Mouse (Mus musculus) ES-CJ7 (cell line): Measurements from ENCODE around the gene Unc119b.
"Not testable (repeated sequence)": the region's sequence is repeated elsewhere in the genome, so short reads cannot be mapped to it uniquely, and the experiment has no call there.

ENCODE experiments used
- DNase-seq: peaks from one replicate; pipeline ENCODE4 v3.0.0; 2011; ENCODE audit warnings: low read depth, low spot score

Unc119b gene

DNA sequence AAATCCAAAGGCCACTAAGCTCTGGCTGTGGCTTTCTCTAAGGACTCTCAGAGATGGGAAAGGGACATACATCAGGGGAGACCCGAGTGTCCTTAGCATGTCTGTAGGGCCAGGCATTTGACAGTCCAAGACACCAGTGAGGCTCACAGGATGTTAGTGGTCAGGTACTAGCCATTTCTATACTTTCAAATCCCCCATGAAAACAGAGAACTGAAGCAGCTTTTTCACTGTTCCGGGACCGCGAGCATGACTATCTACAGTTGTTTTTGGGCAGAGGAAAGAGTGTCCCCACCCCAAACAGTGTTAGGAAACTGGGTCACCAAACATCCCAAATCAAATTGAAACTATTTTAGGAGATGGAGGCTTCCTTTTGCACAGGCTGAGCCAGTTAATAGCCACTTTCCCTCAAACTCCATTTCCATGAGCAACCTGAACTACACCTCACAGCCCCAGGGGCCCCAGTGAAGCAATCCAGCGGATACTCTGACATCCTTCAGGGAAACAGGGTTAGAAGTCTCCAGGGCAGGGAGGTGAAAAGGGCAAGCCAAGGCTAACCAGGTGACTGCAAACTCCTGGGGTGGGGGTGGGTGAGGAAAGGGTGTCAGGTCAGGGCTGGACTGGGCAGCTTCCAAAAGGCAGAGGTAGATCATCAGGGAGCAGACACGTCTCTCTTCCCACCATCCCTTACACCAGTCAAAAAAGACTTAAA lies 1.3 kb downstream of the Unc119b start:
- no peak for DNase-seq

DNA sequence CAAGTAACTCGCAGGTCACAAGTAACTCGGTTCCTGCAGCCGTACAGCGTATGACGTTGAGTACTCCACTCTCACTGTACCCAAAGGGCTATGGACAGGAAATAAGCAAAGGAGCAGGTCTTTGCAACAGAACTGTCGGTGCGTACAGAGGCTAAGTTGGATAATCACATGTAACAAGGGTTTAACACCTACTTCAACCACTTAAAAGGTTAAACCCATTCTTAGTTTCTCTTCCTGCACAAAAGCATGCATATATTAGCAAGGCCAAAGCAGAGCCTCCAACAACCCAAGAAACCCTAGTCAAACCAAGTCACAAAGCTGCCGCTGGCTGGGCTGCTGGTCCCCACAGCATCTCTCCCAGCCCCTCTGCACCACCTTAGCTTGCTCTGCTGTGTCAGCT lies 2.3 kb downstream of the Unc119b start:
- DNase-seq = no peak

DNA sequence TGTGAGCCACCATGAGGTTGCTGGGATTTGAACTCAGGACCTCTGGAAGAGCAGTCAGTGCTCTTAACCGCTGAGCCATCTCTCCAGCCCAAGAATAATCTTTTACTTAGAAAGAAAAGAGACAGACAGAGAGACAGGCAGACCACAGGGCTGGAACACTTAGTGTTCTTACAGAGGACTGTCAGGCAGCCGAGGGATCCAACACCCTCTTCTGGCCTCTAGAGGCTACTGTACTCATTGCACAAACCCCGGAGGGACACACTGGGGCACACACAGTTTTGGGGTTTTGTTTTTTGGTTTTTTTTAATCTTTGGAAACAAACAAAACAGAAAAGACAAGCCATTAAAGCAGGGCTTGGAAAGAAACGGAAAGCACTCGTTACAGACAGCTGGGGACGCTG lies 5.4 kb downstream of the Unc119b start:
- DNase-seq = no peak

DNA sequence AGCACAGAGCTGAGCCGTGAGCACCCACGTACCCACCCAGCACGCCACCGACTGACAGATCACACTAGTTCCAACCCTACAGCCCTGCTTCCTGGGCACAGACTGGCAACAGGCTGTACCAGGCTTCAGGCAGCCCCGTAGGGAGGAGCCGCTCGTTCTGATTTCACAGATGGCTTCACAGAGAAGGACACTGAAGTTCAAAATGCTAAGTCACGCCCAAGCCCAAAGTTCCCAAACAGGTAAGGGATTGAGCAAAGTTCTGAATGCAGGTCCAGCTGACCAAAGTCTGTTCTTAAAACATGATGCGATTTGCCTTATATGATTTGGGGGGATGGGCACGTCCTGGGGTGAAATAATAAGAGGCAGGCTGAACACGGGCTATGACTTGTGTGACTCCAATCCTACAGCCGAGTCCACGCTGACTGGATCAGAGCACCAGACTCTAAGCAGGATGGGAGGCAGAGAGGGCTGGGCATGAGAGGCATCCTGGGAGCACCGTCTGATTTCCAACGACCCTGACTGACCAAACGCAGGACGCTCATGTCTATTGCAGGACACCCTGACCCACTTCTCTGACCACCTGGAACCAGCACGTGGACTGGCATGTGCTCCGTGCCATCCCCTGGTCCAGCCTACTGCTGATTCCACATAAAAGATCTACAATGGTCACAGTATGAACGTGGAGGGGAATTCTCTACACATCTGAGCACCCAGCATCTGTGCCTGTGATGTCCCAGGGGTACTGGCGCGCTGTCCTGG lies 7.2 kb downstream of the Unc119b start:
- no peak for DNase-seq

DNA sequence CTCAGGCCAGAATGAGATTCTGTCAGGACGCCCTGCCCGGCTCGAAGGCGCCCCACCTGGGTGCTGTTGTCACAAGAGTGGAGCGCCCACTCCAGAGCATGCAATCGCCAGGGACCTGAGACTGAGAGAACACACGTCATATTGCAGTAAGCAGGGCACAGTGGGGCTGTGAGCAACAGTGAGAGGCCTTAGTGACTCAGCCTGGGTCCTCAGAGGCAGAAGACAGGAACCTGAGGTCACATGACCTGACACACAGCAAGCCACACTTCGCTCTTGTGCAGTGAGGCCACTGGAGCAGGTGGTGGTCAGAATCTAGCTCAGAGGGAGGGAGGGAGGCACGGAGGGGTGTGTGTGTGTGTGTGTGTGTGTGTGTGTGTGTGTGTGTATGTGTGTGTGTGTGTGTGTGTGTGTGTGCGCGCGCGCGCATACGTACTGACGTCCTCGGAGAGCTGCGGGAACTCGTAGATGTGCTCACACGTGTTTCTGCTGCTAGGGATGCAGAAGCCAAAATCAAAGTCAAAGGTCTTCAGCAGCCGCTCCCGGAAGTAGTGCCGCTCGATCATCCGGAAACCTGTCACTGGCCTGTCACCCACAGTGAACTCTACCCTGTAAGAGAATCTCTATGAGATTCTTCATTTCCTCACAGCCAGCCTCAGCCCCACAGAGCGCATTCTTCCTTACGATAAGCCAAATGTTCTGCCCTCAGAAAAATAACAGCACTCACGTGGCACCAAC lies 8.0 kb downstream of the Unc119b start:
- no peak for DNase-seq

DNA sequence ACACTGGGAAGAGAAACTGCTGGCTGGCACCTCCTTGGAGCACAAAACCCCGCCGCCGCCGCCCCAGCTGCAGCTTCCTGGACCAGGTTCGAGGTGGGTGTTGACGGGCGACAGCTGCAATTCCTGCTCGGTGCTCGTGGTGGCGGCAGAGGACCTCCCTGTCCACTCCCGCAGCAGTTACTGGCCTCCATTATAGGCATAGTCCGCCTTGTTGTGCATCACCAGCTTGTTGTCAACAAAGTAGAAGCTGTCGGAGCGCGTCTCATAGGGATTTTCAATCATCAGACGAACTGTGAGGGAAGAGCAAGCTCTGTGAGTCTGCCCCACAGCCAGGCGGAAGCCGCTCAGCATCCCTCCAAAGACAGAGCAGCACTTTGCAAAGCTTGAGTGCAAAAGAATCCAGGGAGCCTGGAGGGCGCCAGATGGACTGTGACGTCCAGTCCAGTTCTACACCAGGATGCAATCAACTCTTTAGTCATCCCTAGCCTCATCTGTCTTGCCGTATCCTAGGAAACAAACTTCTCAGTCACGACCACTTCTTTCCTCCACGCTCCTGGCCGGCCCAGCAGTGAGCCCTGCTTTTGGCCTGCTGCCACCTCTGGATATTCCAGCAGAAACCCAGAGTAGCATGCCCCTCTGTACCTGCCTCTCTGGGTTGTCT lies 9.4 kb downstream of the Unc119b start:
- DNase-seq = peak; percentile 72

DNA sequence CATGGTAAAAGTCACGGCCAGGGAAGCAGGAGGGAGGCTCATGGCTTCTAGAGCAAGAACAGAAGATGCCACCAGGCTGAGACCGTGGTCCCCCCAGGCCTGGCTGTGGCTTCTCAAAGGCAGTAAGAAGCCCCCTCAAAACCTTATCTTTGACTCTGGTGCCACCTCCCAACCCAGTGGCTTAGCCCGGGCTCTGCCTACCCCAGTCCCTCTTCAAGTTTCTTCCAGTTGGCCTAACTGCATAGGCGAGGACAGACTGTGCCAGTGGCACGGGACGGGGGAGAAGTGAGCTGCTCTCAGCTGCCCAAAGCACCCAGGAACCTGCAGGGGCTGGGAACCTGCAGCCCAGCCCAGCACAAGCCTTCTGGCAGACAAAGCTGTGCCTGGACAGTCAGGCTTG lies 10.1 kb downstream of the Unc119b start:
- no peak for DNase-seq

DNA sequence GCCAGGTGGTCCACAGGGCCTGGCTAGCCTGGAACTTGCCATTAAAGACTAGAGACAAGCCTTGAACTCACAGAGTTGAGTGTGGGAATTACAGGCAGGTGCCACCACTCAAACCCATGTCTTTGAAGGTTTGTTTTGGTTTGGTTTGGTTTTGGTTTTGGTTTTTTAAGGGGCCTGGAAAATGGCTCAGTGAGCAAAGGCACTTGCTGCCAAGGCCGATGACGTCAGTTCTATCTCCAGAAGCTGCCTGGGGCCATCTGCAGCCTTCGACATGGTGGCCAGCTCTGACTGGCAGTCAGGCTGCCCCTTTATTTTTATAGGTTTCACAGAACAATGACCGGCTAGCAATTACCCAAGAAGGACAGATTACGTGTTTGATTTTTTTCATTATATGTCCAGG lies 13.8 kb downstream of the Unc119b start:
- no peak for DNase-seq

DNA sequence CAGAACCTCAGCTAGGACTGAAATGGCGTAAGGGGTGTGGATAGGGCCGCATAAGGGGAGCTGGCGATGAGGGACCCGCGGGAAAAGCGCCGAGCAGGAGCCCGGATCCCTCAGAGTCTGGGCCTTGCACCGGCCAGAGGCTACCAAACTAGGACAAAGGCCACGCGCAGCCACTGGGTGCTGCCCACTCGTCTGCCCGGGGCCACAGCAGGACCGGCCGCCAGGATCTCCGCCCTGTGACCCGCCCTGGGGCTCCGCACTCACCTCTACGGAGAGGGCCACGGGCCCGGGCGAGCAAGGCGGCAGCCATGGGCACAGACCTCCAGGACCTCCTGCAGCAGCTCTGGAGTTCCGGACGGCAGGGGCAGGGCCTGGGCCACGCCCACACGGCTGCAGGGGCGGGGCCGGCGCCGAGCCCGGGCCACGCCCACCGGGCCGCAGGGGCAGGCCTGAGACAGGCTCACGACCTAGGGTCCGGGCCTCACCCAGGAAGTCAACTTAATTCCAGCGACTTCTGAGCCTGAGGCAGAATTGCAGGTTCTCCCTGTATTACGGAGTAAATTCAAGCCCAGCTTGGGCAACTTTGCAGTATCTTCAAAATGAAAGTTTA lies 15.7 kb downstream of the Unc119b start, which contains the start of gene Acads:
Gene Acads, minus strand, starts transcription at position 386 of the 610 bp plus-strand sequence.
- peak; percentile 82 for DNase-seq

DNA sequence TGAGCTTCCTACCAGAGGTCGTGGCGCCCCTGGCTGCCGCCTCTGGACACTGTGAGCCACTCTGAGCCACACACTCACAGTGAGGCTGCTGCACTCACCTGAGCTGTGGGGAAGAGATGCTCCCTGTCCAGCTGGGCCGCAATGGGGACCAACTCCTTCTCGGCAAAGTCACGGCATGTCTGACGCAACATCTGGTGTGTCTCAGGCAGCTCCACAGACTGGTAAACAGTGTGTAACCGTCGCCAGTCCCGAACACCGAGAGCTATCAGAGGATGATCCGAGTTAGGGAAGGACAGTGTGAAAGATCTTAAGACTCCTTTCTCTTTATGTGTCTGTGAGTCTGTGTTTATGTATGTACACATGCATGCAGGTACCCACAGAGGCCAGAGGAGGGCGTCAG lies 17.3 kb downstream of the Unc119b start:
- no peak for DNase-seq

DNA sequence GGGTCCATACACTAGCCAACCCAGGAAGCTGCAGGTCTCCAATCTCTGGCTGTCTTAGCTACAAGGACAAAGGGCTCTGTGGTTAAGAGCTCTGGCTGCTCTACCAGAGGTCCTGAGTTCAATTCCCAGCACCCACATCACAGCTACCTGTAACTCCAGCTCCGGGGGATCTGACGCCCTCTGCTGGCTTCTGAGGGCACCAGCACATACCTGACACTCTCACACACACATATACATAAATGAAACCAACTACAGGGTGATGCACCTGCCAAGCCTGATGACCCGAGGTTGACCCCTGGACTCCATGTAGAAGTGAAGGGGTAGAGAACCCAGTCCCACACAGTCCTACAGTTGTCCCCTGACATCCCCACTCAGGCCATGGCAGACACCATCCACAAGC lies 18.3 kb downstream of the Unc119b start:
- DNase-seq = peak; percentile 58

DNA sequence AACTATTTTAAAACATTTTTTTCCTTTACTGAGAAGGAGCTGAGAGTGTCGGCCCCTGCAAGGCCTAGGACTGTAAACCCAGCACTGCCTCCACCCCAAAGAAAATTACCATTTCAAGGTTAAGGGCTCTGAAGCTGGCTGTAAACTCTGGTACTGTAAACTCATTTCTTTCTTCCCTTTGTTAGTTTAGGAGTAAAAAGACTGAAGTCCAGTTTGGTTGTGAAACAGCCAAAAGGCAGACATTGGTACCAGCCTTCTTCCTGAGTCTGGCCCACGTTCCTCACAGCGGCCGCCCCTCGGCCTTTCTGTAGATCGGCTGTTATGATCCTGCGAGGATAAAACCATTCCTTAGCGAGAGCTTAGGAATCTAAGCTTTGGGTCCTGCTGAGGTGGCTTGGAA lies 20.3 kb downstream of the Unc119b start:
- DNase-seq = no peak

DNA sequence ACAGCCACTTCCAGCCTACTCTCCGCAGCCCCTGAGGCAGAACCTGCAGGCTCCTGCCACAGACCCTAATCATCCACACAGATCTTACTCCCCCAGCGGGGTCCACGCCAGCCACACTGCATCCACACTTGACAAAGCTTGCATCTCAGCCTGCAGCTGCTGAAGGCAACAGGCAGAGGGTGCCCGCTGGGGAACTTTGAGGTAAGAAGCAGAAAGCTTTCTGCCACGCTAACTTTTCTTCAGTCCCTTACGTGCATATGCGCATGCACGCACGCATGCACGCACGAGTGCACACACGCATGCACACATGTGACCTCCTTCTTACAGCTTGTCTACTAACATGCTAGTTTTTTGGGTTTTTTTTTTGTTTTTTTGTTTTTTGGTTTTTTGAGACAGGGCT lies 21.5 kb downstream of the Unc119b start:
- no peak for DNase-seq

DNA sequence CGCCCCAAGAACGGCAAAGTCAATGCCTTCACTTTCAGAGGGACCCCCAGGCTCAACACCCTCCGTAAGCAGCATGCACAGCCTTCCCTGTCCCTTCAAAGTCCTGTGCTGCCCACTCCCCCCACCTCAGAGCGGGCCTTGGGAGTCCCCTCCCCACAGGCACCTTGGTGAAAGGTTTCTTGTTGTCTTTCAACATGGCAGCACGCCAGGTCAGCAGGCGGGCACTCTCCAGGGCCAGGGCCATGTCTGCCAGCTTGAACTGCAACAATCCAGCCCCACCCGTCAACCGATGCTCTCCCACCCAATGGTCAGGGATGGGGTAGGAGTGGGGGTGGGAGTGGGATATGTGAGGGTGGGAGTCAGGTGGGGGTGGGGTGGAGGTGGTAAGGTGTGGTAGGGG lies 23.6 kb downstream of the Unc119b start:
- DNase-seq = no peak

DNA sequence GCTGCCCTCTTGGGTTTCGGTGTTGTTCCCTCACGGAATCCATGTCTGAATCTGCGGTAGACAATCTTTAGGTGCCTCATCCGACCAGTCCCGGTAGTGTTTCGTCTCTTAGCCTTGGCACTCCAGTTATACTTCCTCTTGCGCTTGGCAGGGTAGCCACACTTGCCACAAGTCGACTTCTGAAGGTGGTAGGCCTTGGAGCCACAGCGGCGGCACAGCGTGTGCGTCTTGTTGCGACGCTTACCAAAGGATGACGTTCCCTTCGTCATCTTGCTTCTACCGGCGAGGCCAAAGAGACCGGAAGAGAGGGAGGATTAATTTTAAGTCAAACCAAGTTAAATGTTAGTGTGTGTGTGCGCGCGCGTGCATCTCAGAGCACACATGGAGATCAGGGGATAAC lies 31.5 kb downstream of the Unc119b start:
- not testable (repeated sequence) for DNase-seq

DNA sequence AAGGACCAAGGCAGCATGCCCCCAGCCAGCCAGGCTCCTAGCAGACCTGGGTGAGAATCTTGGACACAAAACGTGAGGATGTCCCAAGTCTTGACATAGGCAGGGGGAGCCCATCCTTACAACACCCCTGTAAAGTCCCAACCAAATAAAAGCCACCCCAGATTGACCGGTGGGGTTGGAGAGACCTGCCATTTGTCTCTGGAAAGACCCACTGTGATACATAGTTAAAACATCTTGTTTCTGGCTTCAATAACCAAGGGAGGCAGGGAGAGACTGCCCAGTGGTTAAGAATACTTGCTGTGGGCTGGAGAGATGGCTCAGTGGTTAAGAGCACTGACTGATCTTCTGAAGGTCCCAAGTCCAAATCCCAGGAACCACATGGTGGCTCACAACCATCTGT lies 32.5 kb downstream of the Unc119b start:
- no peak for DNase-seq

DNA sequence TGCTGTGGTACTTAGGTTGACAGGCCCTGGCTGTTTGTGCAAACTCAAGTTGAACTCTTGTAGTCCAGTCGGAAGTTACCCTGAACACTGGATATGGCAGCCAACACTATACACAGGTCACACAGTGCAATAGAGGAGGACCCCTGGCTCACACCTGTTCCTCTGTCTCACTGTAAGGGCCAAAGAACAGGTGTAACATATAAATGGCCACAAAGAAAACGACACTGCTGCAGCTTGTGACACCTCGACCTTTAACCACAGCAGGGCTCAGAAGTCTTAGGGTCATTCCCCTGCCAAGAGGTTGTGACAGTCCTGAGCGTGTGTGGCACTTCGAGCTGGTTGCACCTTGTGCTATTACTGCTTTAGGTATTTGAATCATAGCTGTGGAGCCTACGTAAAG lies 34.3 kb downstream of the Unc119b start:
- no peak for DNase-seq

DNA sequence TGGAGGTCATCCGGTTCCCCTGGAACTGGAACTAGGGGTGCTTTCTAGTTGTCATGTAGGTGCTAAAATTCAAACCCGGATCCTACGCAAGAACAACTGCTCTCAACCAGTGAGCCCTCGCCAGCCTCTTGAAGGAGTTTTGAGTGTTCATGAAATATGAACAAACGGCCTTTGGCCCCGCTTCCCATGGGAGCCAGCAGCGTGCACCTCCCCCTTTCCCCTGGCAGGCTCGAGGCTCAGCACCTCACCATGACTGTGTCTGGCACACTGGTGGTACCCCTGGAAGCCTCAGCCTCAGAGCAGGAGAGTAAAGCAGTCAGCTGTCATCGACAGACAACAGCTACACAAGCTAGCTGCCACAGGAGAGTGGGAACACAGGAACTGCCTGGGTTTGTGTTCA lies 34.8 kb downstream of the Unc119b start:
- no peak for DNase-seq

DNA sequence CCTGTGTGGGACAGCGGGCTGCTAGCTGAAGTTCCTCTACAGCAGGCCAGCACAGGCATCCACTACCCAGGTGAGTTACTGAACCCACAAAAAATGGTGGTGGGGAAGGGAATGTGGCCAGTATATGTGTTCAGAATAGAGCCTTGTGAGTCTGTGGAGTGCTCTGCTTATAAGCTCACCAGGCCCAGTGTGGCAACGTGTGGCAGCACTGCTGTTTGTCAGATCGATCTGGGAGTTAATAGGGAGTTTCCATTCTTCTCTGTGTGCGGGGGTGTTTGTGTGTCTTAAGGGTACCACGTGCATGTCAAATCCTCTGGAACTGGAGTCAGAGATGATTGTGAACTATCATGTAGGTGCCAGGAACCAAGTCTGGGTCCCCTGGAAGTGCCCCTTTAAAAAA lies 35.2 kb downstream of the Unc119b start:
- no peak for DNase-seq

DNA sequence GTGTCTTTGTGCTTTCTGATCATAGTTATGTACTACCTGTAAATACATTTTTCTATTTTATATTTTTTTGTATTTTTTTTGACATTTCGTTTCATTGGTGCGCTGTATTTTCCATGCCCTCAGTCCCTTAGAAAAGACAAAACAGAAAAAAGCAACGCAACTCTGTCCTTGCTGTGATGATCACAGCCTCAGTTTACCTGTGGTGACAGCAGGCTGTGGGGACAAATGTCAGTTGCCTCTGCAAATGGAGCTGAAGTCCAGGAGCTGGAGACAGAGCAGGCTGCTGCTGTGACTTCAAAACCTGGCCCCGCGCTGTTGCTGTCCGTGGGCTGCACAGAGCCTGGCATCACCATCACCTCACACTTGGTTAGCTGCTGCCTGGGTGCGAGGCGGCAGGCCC lies 36.6 kb downstream of the Unc119b start, which contains the start of gene Gm10401:
Gene Gm10401, minus strand, starts transcription at position 101 of the 400 bp plus-strand sequence.
- no peak for DNase-seq

DNA sequence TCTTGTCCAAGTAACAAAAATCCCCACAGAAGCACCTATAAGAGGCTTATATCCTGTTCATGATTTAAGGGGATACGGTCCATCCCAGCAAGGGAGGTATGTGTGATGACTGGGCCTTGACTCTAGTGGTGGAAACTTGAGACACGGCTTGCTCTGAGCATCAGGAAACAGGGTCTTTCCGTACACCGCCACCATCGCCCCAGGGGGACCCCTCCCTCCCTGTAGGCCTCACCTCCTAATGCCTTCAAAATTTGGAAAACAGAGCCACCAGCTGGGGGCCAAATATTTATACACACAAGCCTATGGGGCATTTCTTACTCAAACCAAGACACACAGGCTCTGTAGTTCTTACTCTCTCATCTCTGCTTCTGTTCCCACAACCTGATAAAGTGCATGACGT lies 43.0 kb downstream of the Unc119b start:
- peak; percentile 64 for DNase-seq

DNA sequence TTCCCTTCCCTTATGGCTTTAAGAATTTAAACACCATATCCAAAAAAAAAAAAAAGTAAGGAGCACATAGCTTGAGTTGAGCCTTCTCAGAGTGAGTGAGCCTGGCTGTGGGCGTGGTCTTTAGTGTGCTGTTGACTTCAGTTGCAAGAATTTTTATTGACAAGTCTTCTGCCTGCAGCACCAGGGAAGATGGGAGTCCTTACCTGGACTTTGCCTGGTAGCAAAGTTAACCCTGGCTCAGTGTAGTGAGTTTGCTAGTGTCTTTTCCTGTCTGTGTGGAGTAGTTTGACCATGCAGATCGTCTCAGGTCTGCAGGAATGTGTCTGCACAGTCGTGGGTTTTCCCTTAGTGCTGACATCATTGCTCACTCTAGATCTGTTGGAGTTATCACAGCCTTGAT lies 43.8 kb downstream of the Unc119b start:
- peak; percentile 49 for DNase-seq
